In the genomic region with DNA sequence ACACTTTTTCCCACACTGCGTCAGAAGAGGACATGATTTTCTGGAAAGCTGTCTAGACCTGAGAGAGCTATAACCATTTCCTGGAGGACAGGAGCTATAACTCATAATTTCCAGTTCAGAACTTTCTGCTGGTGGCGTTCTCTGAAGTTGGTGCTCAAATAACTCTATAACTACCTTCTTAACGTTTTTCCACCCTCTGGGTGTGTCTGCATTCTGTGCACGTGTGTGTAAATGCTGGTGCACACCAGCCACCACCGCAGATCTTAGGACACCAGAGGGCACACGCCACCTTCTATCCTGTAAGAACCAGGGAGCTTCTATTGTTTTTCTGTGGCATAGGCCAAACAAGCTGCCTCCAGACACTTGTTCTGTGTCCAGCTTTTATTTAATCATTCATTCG, we compare ENCODE assay signal across 18 mouse cellular contexts. TPM values are rescaled to one million over a fixed set of nuclear protein-coding genes. Genes with fewer than 3 reads are reported as not detected.
DNase-seq lines count a peak whose midpoint lies in the region; ATAC-seq and TF ChIP-seq lines count a peak whose summit lies in the region.
"Had no signal": no experiment of that assay in that cellular context is flagged by ENCODE, and none has a peak within 500 bp of the region (broad histone marks: within the 10 kb centered on the region; RNA-seq: fewer than 3 reads in every experiment).

No protein-coding gene starts in this region.

- no peak overlapping the region for H3K9ac ChIP-seq in ES-Bruce4 (ENCODE audit: low read depth, poor library complexity, severe bottlenecking)
- H3K9ac ChIP-seq: embryonic facial prominence, embryonic 13.5 days; forebrain, embryonic 12.5 days; heart, embryonic 15.5 days; hindbrain, embryonic 14.5 days had no signal

- H3K36me3 ChIP-seq in spleen, adult 2 months (ENCODE audit: control insufficient read depth, insufficient read depth, low read length), result no peaks in the 10 kb centered on the region
- no peaks in the 10 kb centered on the region for H3K36me3 ChIP-seq in ES-Bruce4 (ENCODE audit: control insufficient read depth, insufficient read depth, low read length, poor library complexity, severe bottlenecking)
- H3K36me3 ChIP-seq: heart, embryonic 15.5 days had no signal

- no peak for DNase-seq in spleen, adult 2 months (ENCODE audit: low read depth in 1 of 2, low spot score in 2 of 2)
- DNase-seq in spleen, postnatal 10 days (ENCODE audit: low spot score in 2 of 2), result no peak
- no peak for DNase-seq in embryo, embryonic 10.5 days (ENCODE audit: low spot score)
- no peak for DNase-seq in kidney, postnatal 14 days
- DNase-seq: cerebellum, adult 11-12 months; cerebellum, adult 9-10 months; cerebellum, postnatal 25 days; gastrocnemius, postnatal 14 days; heart, postnatal 14 days had no signal

- no peak overlapping the region for H3K4me3 ChIP-seq in spleen, adult 2 months (ENCODE audit: extremely low read depth, insufficient read depth, insufficient read length)
- H3K4me3 ChIP-seq in ES-Bruce4 (ENCODE audit: low read depth, low read length), result no peak overlapping the region
- H3K4me3 ChIP-seq: embryonic facial prominence, embryonic 13.5 days; forebrain, embryonic 12.5 days; heart, adult 2 months; heart, embryonic 15.5 days had no signal

- no peaks in the 10 kb centered on the region for H3K27me3 ChIP-seq in spleen, adult 2 months (ENCODE audit: control insufficient read depth, insufficient read depth, low read length)
- H3K27me3 ChIP-seq in ES-Bruce4 (ENCODE audit: control insufficient read depth, insufficient read depth, low read length, poor library complexity, severe bottlenecking), result no peaks in the 10 kb centered on the region
- H3K27me3 ChIP-seq: embryonic facial prominence, embryonic 13.5 days; forebrain, embryonic 12.5 days; heart, embryonic 15.5 days had no signal

- H3K27ac ChIP-seq in spleen, adult 2 months (ENCODE audit: insufficient read depth, low read length), result peak overlapping the region; percentile 47
- H3K27ac ChIP-seq in ES-Bruce4 (ENCODE audit: insufficient read depth, low read length), result 0 out of 2 replicates have a peak overlapping the region, but pooled peaks have one; percentile 26
- H3K27ac ChIP-seq: embryonic facial prominence, embryonic 13.5 days; forebrain, embryonic 12.5 days; heart, adult 2 months; heart, embryonic 15.5 days; hindbrain, embryonic 14.5 days had no signal

- TF ChIP-seq EP300 in ES-Bruce4 (IDR thresholded peaks at IDR 0.05; ENCODE audit: insufficient read depth, low read depth, low read length), result no peak

- no peak for TF ChIP-seq CTCF in spleen, adult 2 months (IDR thresholded peaks at IDR 0.05; ENCODE audit: extremely low read depth, insufficient read depth, insufficient read length, insufficient replicate concordance)
- no peak for TF ChIP-seq CTCF in ES-Bruce4 (IDR thresholded peaks at IDR 0.05; ENCODE audit: low read depth, low read length)

- H3K4me1 ChIP-seq in spleen, adult 2 months (ENCODE audit: control insufficient read depth, insufficient read depth, insufficient read length), result peaks cover 3% of the 10 kb centered on the region; the same call in 1 of the 2 replicates
- peaks cover 3% of the 10 kb centered on the region for H3K4me1 ChIP-seq in ES-Bruce4 (ENCODE audit: control insufficient read depth, insufficient read depth, low read length)

- ATAC-seq in inflammation-experienced regulatory T-cells, adult 6 months, result peak; percentile 42
- ATAC-seq in megakaryocyte progenitor cell, adult 5-6 weeks (replicated peaks; ENCODE audit: poor library complexity), result no peak
- ATAC-seq: forebrain, embryonic 16.5 days had no signal

- H3K9me3 ChIP-seq in ES-Bruce4 (replicated peaks; ENCODE audit: control insufficient read depth, insufficient read depth, low read length, poor library complexity, severe bottlenecking), result no peaks in the 10 kb centered on the region
- H3K9me3 ChIP-seq: forebrain, embryonic 12.5 days; heart, embryonic 15.5 days had no signal

- 67% methylated on average over 7 of the region's 7 CpGs for WGBS in spleen, adult 2 months

- no peak for TF ChIP-seq POLR2A in spleen, adult 2 months (IDR thresholded peaks at IDR 0.05; ENCODE audit: low read depth, low read length)
- TF ChIP-seq POLR2A in ES-Bruce4 (IDR thresholded peaks at IDR 0.05; ENCODE audit: insufficient read depth, low read length), result no peak

RNA-seq across cellular contexts. Expression of a gene that starts 11.5 kb away (rescaled TPM):
- 6.4 TPM in 2 replicates for polyA plus RNA-seq in spleen, adult 2 months (2012; rRNA removed)
- 25.4 and 27.1 TPM in 2 replicates for polyA plus RNA-seq in ES-Bruce4 (2011; ENCODE audit: insufficient read depth, insufficient read length, low read depth, missing spikeins)
- polyA plus RNA-seq in inflammation-experienced regulatory T-cells, adult 6 months (2017; shearing (Covaris generic)), result 100 to 1,000 TPM in 2 of 3 experiments, 10 to 100 TPM in 1; 72.1 to 124 (median 106) TPM
- total RNA-seq in megakaryocyte progenitor cell, adult 5-6 weeks (2015), result 26.3 and 33.4 TPM in 2 replicates
- total RNA-seq in megakaryocyte progenitor cell, adult 5-6 weeks (2017), result 10.0 and 20.8 TPM in 2 replicates

RNA-seq across cellular contexts. Expression of a gene that starts 20.3 kb away (rescaled TPM):
- 5.1 and 6.6 TPM in 2 replicates for polyA plus RNA-seq in spleen, adult 2 months (2012; rRNA removed)
- 155 and 167 TPM in 2 replicates for polyA plus RNA-seq in ES-Bruce4 (2011; ENCODE audit: insufficient read depth, insufficient read length, low read depth, missing spikeins)
- polyA plus RNA-seq in inflammation-experienced regulatory T-cells, adult 6 months (2017; shearing (Covaris generic)), result 100 to 1,000 TPM; 115 to 161 (median 118) TPM
- total RNA-seq in megakaryocyte progenitor cell, adult 5-6 weeks (2015), result 84.3 and 95.9 TPM in 2 replicates
- 133 and 162 TPM in 2 replicates for total RNA-seq in megakaryocyte progenitor cell, adult 5-6 weeks (2017)

Comparison
In these comparisons a context has a peak if more than half of its experiments do, and no peak if none do; other contexts are left out.
1. RNA of a gene that starts 20.3 kb away (polyA plus RNA-seq): 155 to 167 TPM in ES-Bruce4 and 115 to 161 TPM in inflammation-experienced regulatory T-cells, adult 6 months; 5.1 to 6.6 TPM in spleen, adult 2 months; every median in the first group is over 10 times any median in the second.